In genomic region chr1:185343422-185343821, GRCm38 (mm10) we compare ENCODE assay signal across 14 mouse cellular contexts. TPM values are rescaled to one million over a fixed set of nuclear protein-coding genes. Genes with fewer than 3 reads are reported as not detected.
DNase-seq lines count a peak whose midpoint lies in the region; ATAC-seq and TF ChIP-seq lines count a peak whose summit lies in the region.
"Had no signal": no experiment of that assay in that cellular context is flagged by ENCODE, and none has a peak within 500 bp of the region (broad histone marks: within the 10 kb centered on the region; RNA-seq: fewer than 3 reads in every experiment).

No protein-coding gene starts in this region.

- no peak for TF ChIP-seq EP300 in MEL (IDR thresholded peaks at IDR 0.05; ENCODE audit: low read depth in 1 of 2, low read length in 2 of 2)

- peaks cover 6% of the 10 kb centered on the region; the same call in 1 of the 2 replicates for H3K79me2 ChIP-seq in liver, adult 2 months (ENCODE audit: control insufficient read depth, insufficient read depth, low read length)
- no peaks in the 10 kb centered on the region for H3K79me2 ChIP-seq in MEL (ENCODE audit: control insufficient read depth, insufficient read depth, low read length, poor library complexity)

- WGBS in forebrain, postnatal 0 days = 83% methylated on average over 8 of the region's 8 CpGs
- WGBS in forebrain, embryonic 10.5 days = 86% methylated on average over 8 of the region's 8 CpGs
- WGBS in liver, adult 2 months = 91% methylated on average over 8 of the region's 8 CpGs
- WGBS in liver, embryonic 12.5 days (ENCODE audit: insufficient replicate concordance) = 78% methylated on average over 8 of the region's 8 CpGs

- no peaks in the 10 kb centered on the region for H3K9me3 ChIP-seq in forebrain, postnatal 0 days (ENCODE audit: low read length)
- no peaks in the 10 kb centered on the region for H3K9me3 ChIP-seq in forebrain, embryonic 10.5 days
- H3K9me3 ChIP-seq in liver, embryonic 12.5 days (replicated peaks) = no peaks in the 10 kb centered on the region
- no peaks in the 10 kb centered on the region for H3K9me3 ChIP-seq in MEL (replicated peaks; ENCODE audit: insufficient read depth, low read length)
- H3K9me3 ChIP-seq: liver, embryonic 15.5 days; midbrain, embryonic 12.5 days had no signal

- no peak for DNase-seq in forebrain, postnatal 0 days
- DNase-seq in forebrain, embryonic 10.5 days (ENCODE audit: extremely low spot score, low spot score) = no peak
- no peak for DNase-seq in liver, adult 2 months (ENCODE audit: extremely low read depth, low read depth, low spot score)
- peak; percentile 56 for DNase-seq in MEL (ENCODE audit: low read depth, low spot score)
- DNase-seq in neural tube, embryonic 10.5 days (ENCODE audit: extremely low spot score, low spot score) = no peak
- no peak for DNase-seq in urinary bladder, adult 18-20 months (ENCODE audit: low spot score in 2 of 2)
- DNase-seq: adrenal gland, adult 8-10 months; heart, adult 18-20 months; heart, postnatal 36 days had no signal

- peaks cover 62% of the 10 kb centered on the region for H3K36me3 ChIP-seq in forebrain, postnatal 0 days (ENCODE audit: insufficient read depth)
- H3K36me3 ChIP-seq in forebrain, embryonic 10.5 days (replicated peaks) = peaks cover 99% of the 10 kb centered on the region
- H3K36me3 ChIP-seq in liver, adult 2 months (ENCODE audit: control insufficient read depth, insufficient read depth, low read length) = peaks cover 43% of the 10 kb centered on the region
- H3K36me3 ChIP-seq in liver, embryonic 12.5 days = peaks cover 70% of the 10 kb centered on the region
- H3K36me3 ChIP-seq in MEL (ENCODE audit: control insufficient read depth in 1 of 2, insufficient read depth in 2 of 2, low read length in 2 of 2) = no peaks in the 10 kb centered on the region
- H3K36me3 ChIP-seq: liver, embryonic 15.5 days had no signal

- no peak overlapping the region for H3K9ac ChIP-seq in forebrain, postnatal 0 days
- H3K9ac ChIP-seq in liver, adult 2 months (ENCODE audit: low read depth, low read length) = no peak overlapping the region
- no peak overlapping the region for H3K9ac ChIP-seq in liver, embryonic 12.5 days
- no peak overlapping the region for H3K9ac ChIP-seq in MEL (ENCODE audit: control insufficient read depth, low read depth, low read length, poor library complexity, severe bottlenecking)
- H3K9ac ChIP-seq: liver, embryonic 15.5 days; midbrain, embryonic 12.5 days had no signal

- no peaks in the 10 kb centered on the region for H3K27me3 ChIP-seq in forebrain, postnatal 0 days (ENCODE audit: insufficient read depth, low read length)
- no peaks in the 10 kb centered on the region for H3K27me3 ChIP-seq in forebrain, embryonic 10.5 days (ENCODE audit: poor library complexity, severe bottlenecking)
- no peaks in the 10 kb centered on the region for H3K27me3 ChIP-seq in liver, adult 2 months (ENCODE audit: control insufficient read depth, insufficient read depth, low read length)
- no peaks in the 10 kb centered on the region for H3K27me3 ChIP-seq in liver, embryonic 12.5 days (replicated peaks)
- H3K27me3 ChIP-seq in MEL (ENCODE audit: control insufficient read depth in 1 of 2, insufficient read depth in 2 of 2, low read length in 2 of 2) = no peaks in the 10 kb centered on the region
- H3K27me3 ChIP-seq: liver, embryonic 15.5 days; midbrain, embryonic 12.5 days had no signal

- TF ChIP-seq POLR2A in liver, adult 2 months (IDR thresholded peaks at IDR 0.05; ENCODE audit: extremely low read depth, insufficient read depth, low read length) = no peak
- TF ChIP-seq POLR2A in MEL (IDR thresholded peaks at IDR 0.05; ENCODE audit: control insufficient read depth in 1 of 2, insufficient read depth in 1 of 2, low read depth in 1 of 2, low read length in 2 of 2, poor library complexity in 1 of 2) = no peak

- ATAC-seq in forebrain, postnatal 0 days = no peak
- ATAC-seq in liver, embryonic 12.5 days = no peak
- peak; percentile 66 for ATAC-seq in megakaryocyte-erythroid progenitor cell, adult 5-6 weeks (replicated peaks; ENCODE audit: low FRiP score, low TSS enrichment, poor library complexity, severe bottlenecking)
- ATAC-seq: intestine, embryonic 16.5 days had no signal

- no peaks in the 10 kb centered on the region for H3K4me1 ChIP-seq in forebrain, postnatal 0 days (ENCODE audit: insufficient read depth)
- no peaks in the 10 kb centered on the region for H3K4me1 ChIP-seq in forebrain, embryonic 10.5 days
- H3K4me1 ChIP-seq in liver, adult 2 months (ENCODE audit: control insufficient read depth, insufficient read depth, low read length) = no peaks in the 10 kb centered on the region
- H3K4me1 ChIP-seq in liver, embryonic 12.5 days = no peaks in the 10 kb centered on the region
- H3K4me1 ChIP-seq in MEL (ENCODE audit: control insufficient read depth in 1 of 2, insufficient read depth in 2 of 2, low read length in 2 of 2) = no peaks in the 10 kb centered on the region
- H3K4me1 ChIP-seq: liver, embryonic 15.5 days; midbrain, embryonic 12.5 days had no signal

- no peak overlapping the region for H3K4me2 ChIP-seq in forebrain, postnatal 0 days (ENCODE audit: low read depth)
- H3K4me2 ChIP-seq in liver, embryonic 12.5 days = no peak overlapping the region
- H3K4me2 ChIP-seq: liver, embryonic 15.5 days; midbrain, embryonic 12.5 days had no signal

- TF ChIP-seq CTCF in forebrain, postnatal 0 days (IDR thresholded peaks at IDR 0.05; ENCODE audit: low read depth) = peak; percentile 41
- TF ChIP-seq CTCF in liver, adult 2 months (IDR thresholded peaks at IDR 0.05; ENCODE audit: low read depth, low read length) = peak; percentile 68
- peak; percentile 53 to 73 (median 60) for TF ChIP-seq CTCF in MEL (IDR thresholded peaks at IDR 0.05 in 2 of 3, conservative IDR thresholded peaks at IDR 0.05 in 1 of 3; ENCODE audit: control insufficient read depth in 1 of 3, insufficient read depth in 1 of 3, low read depth in 2 of 3, low read length in 3 of 3, poor library complexity in 1 of 3, severe bottlenecking in 1 of 3)

- no peak overlapping the region for H3K27ac ChIP-seq in forebrain, postnatal 0 days (ENCODE audit: low read depth, low read length)
- no peak overlapping the region for H3K27ac ChIP-seq in forebrain, embryonic 10.5 days
- no peak overlapping the region for H3K27ac ChIP-seq in liver, adult 2 months (replicated peaks; ENCODE audit: insufficient read depth, low read depth, low read length)
- H3K27ac ChIP-seq in liver, embryonic 12.5 days = no peak overlapping the region
- no peak overlapping the region for H3K27ac ChIP-seq in MEL (ENCODE audit: control insufficient read depth, low read depth, low read length)
- H3K27ac ChIP-seq: liver, embryonic 15.5 days; midbrain, embryonic 12.5 days had no signal

- H3K4me3 ChIP-seq in forebrain, postnatal 0 days (ENCODE audit: low read depth, low read length) = no peak overlapping the region
- no peak overlapping the region for H3K4me3 ChIP-seq in forebrain, embryonic 10.5 days
- H3K4me3 ChIP-seq in liver, adult 2 months (ENCODE audit: insufficient read depth, low read depth, low read length) = no peak overlapping the region
- no peak overlapping the region for H3K4me3 ChIP-seq in liver, embryonic 12.5 days
- no peak overlapping the region for H3K4me3 ChIP-seq in MEL (ENCODE audit: control insufficient read depth in 1 of 2, insufficient read depth in 1 of 2, low read depth in 2 of 2, low read length in 2 of 2)
- H3K4me3 ChIP-seq: liver, embryonic 15.5 days; midbrain, embryonic 12.5 days had no signal

- peak; percentile 42 for TF ChIP-seq RAD21 in MEL (IDR thresholded peaks at IDR 0.05; ENCODE audit: low read depth, low read length)

RNA-seq across cellular contexts. Expression of gene Bpnt1, which starts 11.5 kb away (rescaled TPM):
- 72.6 and 75.0 TPM in 2 replicates for total RNA-seq in forebrain, postnatal 0 days (2014; rRNA removed)
- polyA plus RNA-seq in forebrain, postnatal 0 days (2015; fragmentation: Nextera tagmentation; extraction: Ambion mirVana) = 38.2 and 48.4 TPM in 2 replicates
- 33.6 and 36.2 TPM in 2 replicates for polyA plus RNA-seq in forebrain, embryonic 10.5 days (2016; fragmentation: Nextera tagmentation; extraction: Ambion mirVana)
- 80.5 and 81.5 TPM in 2 replicates for total RNA-seq in liver, adult 2 months (2014; rRNA removed)
- polyA plus RNA-seq in liver, adult 2 months (2012; rRNA removed) = 86.5 and 99.0 TPM in 2 replicates
- polyA plus RNA-seq in liver, embryonic 12.5 days (2016; fragmentation: Nextera tagmentation; extraction: Ambion mirVana) = 19.2 and 19.9 TPM in 2 replicates
- total RNA-seq in MEL (2012; rRNA removed) = 28.5 and 29.1 TPM in 2 replicates
- 10 to 100 TPM in 1 of 2 experiments, not detected in 1; 22.0 TPM for polyA plus RNA-seq in MEL (2012; ENCODE audit: insufficient read depth in 1 of 2, insufficient read length in 2 of 2, low read depth in 1 of 2, low replicate concordance in 2 of 2, missing spikeins in 1 of 2)
- 8.0 and 10.5 TPM in 2 replicates for total RNA-seq in megakaryocyte-erythroid progenitor cell, adult 5-6 weeks (2014; fragmentation: Nextera tagmentation)
- 14.2 and 21.4 TPM in 2 replicates for total RNA-seq in megakaryocyte-erythroid progenitor cell, adult 5-6 weeks (2017)

RNA-seq across cellular contexts. Expression of gene Iars2, which starts 14.2 kb away (rescaled TPM):
- 36.9 and 38.1 TPM in 2 replicates for total RNA-seq in forebrain, postnatal 0 days (2014; rRNA removed)
- polyA plus RNA-seq in forebrain, postnatal 0 days (2015; fragmentation: Nextera tagmentation; extraction: Ambion mirVana) = 9.8 and 15.2 TPM in 2 replicates
- 27.7 and 30.6 TPM in 2 replicates for polyA plus RNA-seq in forebrain, embryonic 10.5 days (2016; fragmentation: Nextera tagmentation; extraction: Ambion mirVana)
- total RNA-seq in liver, adult 2 months (2014; rRNA removed) = 25.8 and 33.2 TPM in 2 replicates
- 20.1 and 20.8 TPM in 2 replicates for polyA plus RNA-seq in liver, adult 2 months (2012; rRNA removed)
- polyA plus RNA-seq in liver, embryonic 12.5 days (2016; fragmentation: Nextera tagmentation; extraction: Ambion mirVana) = 32.7 and 34.1 TPM in 2 replicates
- total RNA-seq in MEL (2012; rRNA removed) = 36.9 and 39.9 TPM in 2 replicates
- polyA plus RNA-seq in MEL (2012; ENCODE audit: insufficient read depth in 1 of 2, insufficient read length in 2 of 2, low read depth in 1 of 2, low replicate concordance in 2 of 2, missing spikeins in 1 of 2) = 10 to 100 TPM in 1 of 2 experiments, not detected in 1; 43.9 TPM
- total RNA-seq in megakaryocyte-erythroid progenitor cell, adult 5-6 weeks (2014; fragmentation: Nextera tagmentation) = 46.5 and 56.5 TPM in 2 replicates
- 81.0 and 95.6 TPM in 2 replicates for total RNA-seq in megakaryocyte-erythroid progenitor cell, adult 5-6 weeks (2017)

RNA-seq across cellular contexts. Expression of gene Eprs, which starts 19.4 kb away (rescaled TPM):
- 94.9 and 114 TPM in 2 replicates for total RNA-seq in forebrain, postnatal 0 days (2014; rRNA removed)
- polyA plus RNA-seq in forebrain, postnatal 0 days (2015; fragmentation: Nextera tagmentation; extraction: Ambion mirVana) = 109 and 121 TPM in 2 replicates
- 165 and 166 TPM in 2 replicates for polyA plus RNA-seq in forebrain, embryonic 10.5 days (2016; fragmentation: Nextera tagmentation; extraction: Ambion mirVana)
- total RNA-seq in liver, adult 2 months (2014; rRNA removed) = 88.9 and 100 TPM in 2 replicates
- 10.8 and 11.2 TPM in 2 replicates for polyA plus RNA-seq in liver, adult 2 months (2012; rRNA removed)
- 131 and 136 TPM in 2 replicates for polyA plus RNA-seq in liver, embryonic 12.5 days (2016; fragmentation: Nextera tagmentation; extraction: Ambion mirVana)
- 177 and 197 TPM in 2 replicates for total RNA-seq in MEL (2012; rRNA removed)
- 100 to 1,000 TPM; 177 to 355 TPM for polyA plus RNA-seq in MEL (2012; ENCODE audit: insufficient read depth in 1 of 2, insufficient read length in 2 of 2, low read depth in 1 of 2, low replicate concordance in 2 of 2, missing spikeins in 1 of 2)
- total RNA-seq in megakaryocyte-erythroid progenitor cell, adult 5-6 weeks (2014; fragmentation: Nextera tagmentation) = 120 and 136 TPM in 2 replicates
- 318 and 319 TPM in 2 replicates for total RNA-seq in megakaryocyte-erythroid progenitor cell, adult 5-6 weeks (2017)
